Comparison of ENCODE assay signal across 31 mouse cellular contexts in the genomic region with DNA sequence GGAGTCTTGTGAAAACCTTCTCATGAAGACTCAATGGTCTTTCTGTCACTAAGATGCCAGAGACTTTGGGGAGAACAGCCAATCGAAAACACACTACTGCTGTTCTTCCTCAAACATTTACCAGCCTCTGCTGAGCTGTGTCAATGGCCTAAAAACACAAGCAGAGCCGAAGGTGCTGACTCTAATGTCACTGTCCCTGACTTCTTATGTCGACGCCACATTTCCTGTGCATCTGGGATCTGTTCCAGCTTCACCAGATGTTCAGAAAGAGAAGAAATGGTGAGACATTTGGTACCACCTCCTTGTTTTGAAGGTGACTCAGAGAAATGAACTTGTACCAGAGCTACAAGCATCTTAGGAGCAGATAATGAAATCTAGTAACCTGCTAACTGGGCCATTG. TPM values are rescaled to one million over a fixed set of nuclear protein-coding genes. Genes with fewer than 3 reads are reported as not detected.
DNase-seq lines count a peak whose midpoint lies in the region; ATAC-seq and TF ChIP-seq lines count a peak whose summit lies in the region.
"Had no signal": no experiment of that assay in that cellular context is flagged by ENCODE, and none has a peak within 500 bp of the region (broad histone marks: within the 10 kb centered on the region; RNA-seq: fewer than 3 reads in every experiment).

No protein-coding gene starts in this region.

- WGBS in kidney, embryonic 16.5 days = 49% methylated on average over 4 of the region's 4 CpGs
- 3% methylated on average over 4 of the region's 4 CpGs for WGBS in thymus, adult 2 months
- WGBS in liver, postnatal 0 days (ENCODE audit: insufficient replicate concordance) = 18% methylated on average over 4 of the region's 4 CpGs

- TF ChIP-seq EP300 in liver, postnatal 0 days (IDR thresholded peaks at IDR 0.05; ENCODE audit: low read depth) = no peak

- TF ChIP-seq POLR2A in thymus, adult 2 months (IDR thresholded peaks at IDR 0.05; ENCODE audit: control insufficient read depth, extremely low read depth, insufficient read depth, low read length, poor library complexity) = no peak

- ATAC-seq in kidney, embryonic 16.5 days (ENCODE audit: low FRiP score, low TSS enrichment) = no peak
- no peak for ATAC-seq in liver, postnatal 0 days
- ATAC-seq: forebrain, embryonic 14.5 days; inflammation-experienced regulatory T-cells, adult 6 months; lung, postnatal 0 days; midbrain, embryonic 16.5 days; Patski had no signal

- no peaks in the 10 kb centered on the region for H3K4me1 ChIP-seq in kidney, embryonic 16.5 days (ENCODE audit: insufficient read depth, low read length)
- no peaks in the 10 kb centered on the region; the same call in 1 of the 2 replicates for H3K4me1 ChIP-seq in thymus, adult 2 months (replicated peaks; ENCODE audit: control insufficient read depth, insufficient read depth, low read length)
- H3K4me1 ChIP-seq in liver, postnatal 0 days (ENCODE audit: insufficient read depth) = no peaks in the 10 kb centered on the region
- H3K4me1 ChIP-seq: embryonic facial prominence, embryonic 13.5 days; limb, embryonic 15.5 days; liver, embryonic 15.5 days; midbrain, embryonic 10.5 days; neural tube, embryonic 13.5 days had no signal

- H3K9me3 ChIP-seq in kidney, embryonic 16.5 days (ENCODE audit: low read length) = no peaks in the 10 kb centered on the region
- no peaks in the 10 kb centered on the region for H3K9me3 ChIP-seq in liver, postnatal 0 days (ENCODE audit: low read length)
- H3K9me3 ChIP-seq: embryonic facial prominence, embryonic 13.5 days; limb, embryonic 15.5 days; liver, embryonic 15.5 days; midbrain, embryonic 10.5 days; neural tube, embryonic 13.5 days had no signal

- H3K4me3 ChIP-seq in kidney, embryonic 16.5 days (ENCODE audit: low read length) = no peak overlapping the region
- no peak overlapping the region for H3K4me3 ChIP-seq in thymus, adult 2 months (ENCODE audit: control insufficient read depth, insufficient read depth, low read length)
- H3K4me3 ChIP-seq in liver, postnatal 0 days (ENCODE audit: low read depth, low read length) = no peak overlapping the region
- H3K4me3 ChIP-seq: embryonic facial prominence, embryonic 13.5 days; left cerebral cortex, adult 2 months; limb, embryonic 15.5 days; liver, embryonic 15.5 days; midbrain, embryonic 10.5 days; myocyte; neural tube, embryonic 13.5 days had no signal

- no peak overlapping the region for H3K9ac ChIP-seq in kidney, embryonic 16.5 days (replicated peaks; ENCODE audit: low read length)
- H3K9ac ChIP-seq in liver, postnatal 0 days (replicated peaks) = no peak overlapping the region
- H3K9ac ChIP-seq: embryonic facial prominence, embryonic 13.5 days; hindbrain, embryonic 14.5 days; limb, embryonic 15.5 days; liver, embryonic 15.5 days; neural tube, embryonic 13.5 days had no signal

- no peaks in the 10 kb centered on the region for H3K36me3 ChIP-seq in kidney, embryonic 16.5 days (ENCODE audit: insufficient read depth, low read length)
- no peaks in the 10 kb centered on the region for H3K36me3 ChIP-seq in thymus, adult 2 months (ENCODE audit: control insufficient read depth, insufficient read depth, low read length)
- H3K36me3 ChIP-seq in liver, postnatal 0 days (replicated peaks; ENCODE audit: insufficient read depth, low read length) = no peaks in the 10 kb centered on the region
- H3K36me3 ChIP-seq: embryonic facial prominence, embryonic 13.5 days; limb, embryonic 15.5 days; liver, embryonic 15.5 days; midbrain, embryonic 10.5 days; neural tube, embryonic 13.5 days had no signal

- TF ChIP-seq CTCF in thymus, adult 2 months (IDR thresholded peaks at IDR 0.05; ENCODE audit: borderline replicate concordance, control insufficient read depth, extremely low read depth, insufficient read depth, low read length, poor library complexity) = no peak
- no peak for TF ChIP-seq CTCF in liver, postnatal 0 days (IDR thresholded peaks at IDR 0.05; ENCODE audit: low read depth)

- no peak overlapping the region for H3K27ac ChIP-seq in kidney, embryonic 16.5 days (ENCODE audit: low read length)
- no peak overlapping the region for H3K27ac ChIP-seq in thymus, adult 2 months (ENCODE audit: control insufficient read depth, insufficient read depth, low read length)
- H3K27ac ChIP-seq in liver, postnatal 0 days (ENCODE audit: low read depth) = no peak overlapping the region
- H3K27ac ChIP-seq: embryonic facial prominence, embryonic 13.5 days; hindbrain, embryonic 14.5 days; left cerebral cortex, adult 2 months; limb, embryonic 15.5 days; liver, embryonic 15.5 days; macrophage; midbrain, embryonic 10.5 days; neural tube, embryonic 13.5 days had no signal

- intact Hi-C loops in left cerebral cortex, postnatal 10 days (cut with DNase I) = no loop called here

- no peak overlapping the region for H3K4me2 ChIP-seq in kidney, embryonic 16.5 days (replicated peaks; ENCODE audit: low read depth, low read length)
- no peak overlapping the region for H3K4me2 ChIP-seq in liver, postnatal 0 days (ENCODE audit: low read depth, low read length)
- H3K4me2 ChIP-seq: embryonic facial prominence, embryonic 13.5 days; hindbrain, embryonic 14.5 days; limb, embryonic 15.5 days; liver, embryonic 15.5 days; neural tube, embryonic 13.5 days had no signal

- DNase-seq in heart, adult 11 months = peak; percentile 27
- no peak for DNase-seq in heart, postnatal 4 days
- peak; percentile 38 for DNase-seq in kidney, postnatal 14 days
- peak; percentile 24 for DNase-seq in thymus, adult 2 months
- DNase-seq in thymus, postnatal 4 days = peak; percentile 21
- no peak for DNase-seq in left cerebral cortex, postnatal 10 days (ENCODE audit: extremely low spot score in 1 of 2, low spot score in 2 of 2)
- DNase-seq in liver, postnatal 0 days = no peak
- DNase-seq: cerebellum, adult 2 months; cerebellum, postnatal 25 days; embryo, embryonic 11 days; gastrocnemius, postnatal 14 days; heart, adult 18-20 months; left cerebral cortex, postnatal 4 days; retina, postnatal 1 day; right cerebral cortex, postnatal 25 days; spleen, adult 18-20 months had no signal

- no peaks in the 10 kb centered on the region for H3K27me3 ChIP-seq in kidney, embryonic 16.5 days (ENCODE audit: insufficient read depth, low read length)
- no peaks in the 10 kb centered on the region for H3K27me3 ChIP-seq in thymus, adult 2 months (ENCODE audit: control insufficient read depth, insufficient read depth, low read length)
- H3K27me3 ChIP-seq in liver, postnatal 0 days (ENCODE audit: insufficient read depth, low read length) = no peaks in the 10 kb centered on the region
- H3K27me3 ChIP-seq: embryonic facial prominence, embryonic 13.5 days; limb, embryonic 15.5 days; liver, embryonic 15.5 days; neural tube, embryonic 13.5 days had no signal

RNA-seq across cellular contexts. Expression of a gene that starts 7.0 kb away (rescaled TPM):
- 100 to 1,000 TPM; 702 to 730 TPM for total RNA-seq in heart, postnatal 4 days (2021)
- polyA plus RNA-seq in kidney, embryonic 16.5 days (2015; fragmentation: Nextera tagmentation; extraction: Ambion mirVana) = 279 and 349 TPM in 2 replicates
- polyA plus RNA-seq in thymus, adult 2 months (2012; rRNA removed) = 71.6 and 86.8 TPM in 2 replicates
- 100 to 1,000 TPM; 374 to 412 TPM for total RNA-seq in left cerebral cortex, postnatal 10 days (2021)
- polyA plus RNA-seq in liver, postnatal 0 days (2015; fragmentation: Nextera tagmentation; extraction: Ambion mirVana) = 185 and 194 TPM in 2 replicates

Comparison
In these comparisons a context has a peak if more than half of its experiments do, and no peak if none do; other contexts are left out.
1. DNase-seq: peak in heart, adult 11 months (single experiment), kidney, postnatal 14 days (single experiment), thymus, adult 2 months (single experiment) and thymus, postnatal 4 days (single experiment); none in heart, postnatal 4 days (single experiment), left cerebral cortex, postnatal 10 days (0 of 2) and liver, postnatal 0 days (single experiment).